Mouse (Mus musculus) erythroblast, embryonic 14.5 days (primary cell): ENCODE results near the gene 8030411F24Rik.

Source experiments
- GATA1 ChIP-seq: IDR thresholded peaks from 2 replicates; pipeline ENCODE4 v1.6.1; 2012; ENCODE audit warnings: low read length, inconsistent platforms, mixed read lengths
- TAL1 ChIP-seq: IDR thresholded peaks from 3 replicates; pipeline ENCODE4 v1.6.1; 2012; ENCODE audit warnings: low read length, inconsistent platforms, mixed read lengths

- TF ChIP-seq GATA1 = no peak
- no peak for TF ChIP-seq TAL1
These were observed 19.7 kb downstream of the 8030411F24Rik start for GRCm38 (mm10) chr2:148801491-148801921.
